Mouse (Mus musculus) granulocyte monocyte progenitor cell, adult 5-6 weeks (primary cell): Measurements from ENCODE around the gene Olfr582. TPM values are rescaled to one million over a fixed set of nuclear protein-coding genes. Genes with fewer than 3 reads are reported as not detected.

Experiments
- ATAC-seq: replicated peaks from 2 replicates; pipeline ENCODE4 v1.8.0; 2016; ENCODE audit warnings: mild to moderate bottlenecking, moderate TSS enrichment, inconsistent platforms; ENCODE audit not compliant: poor library complexity, severe bottlenecking
- total RNA-seq, 2 experiments: library from RNA; stranded (forward) in 1 of 2; stranded (reverse) in 1 of 2; fragments of 200-712, 200-1000 nt in 1 of 2; fragments of >200 nt in 1 of 2; fragmentation: Nextera tagmentation in 1 of 2; gene quantifications; 2 replicates each; pipeline ENCODE4 v1.2.3; 2014 to 2017

Olfr582 gene
- not detected in 2 replicates for total RNA-seq (2014; fragmentation: Nextera tagmentation)
- not detected in 2 replicates for total RNA-seq (2017)

GRCm38 (mm10) chr7:103037724-103038123 is at the start of gene Olfr582:
TSS of gene Olfr582 (plus strand) at chr7:103038024.
- no peak for ATAC-seq

- ATAC-seq, result no peak
These were observed 48.6 kb upstream of the Olfr582 start, which contains the start of gene Olfr578 for GRCm38 (mm10) chr7:102989224-102989623. TSS of gene Olfr578 (minus strand) at chr7:102989324.

GRCm38 (mm10) chr7:103051000-103051399 is 13.2 kb downstream of the Olfr582 start, which contains the start of gene Olfr583:
TSS of gene Olfr583 (plus strand) at chr7:103051300.
- ATAC-seq, result no peak

GRCm38 (mm10) chr7:103081585-103081984 is 43.8 kb downstream of the Olfr582 start, which contains the start of gene Olfr584:
TSS of gene Olfr584 (plus strand) at chr7:103081885.
- ATAC-seq, result no peak

Other genes with a start within 250 kb of the Olfr582 start
- gene Olfr564, start 234.5 kb upstream of the Olfr582 start, total RNA-seq (2014; fragmentation: Nextera tagmentation), result not detected in 2 replicates
- not detected in 2 replicates for gene Olfr564, start 234.5 kb upstream of the Olfr582 start, total RNA-seq (2017)
- not detected in 2 replicates for gene Olfr566, start 179.3 kb upstream of the Olfr582 start, total RNA-seq (2014; fragmentation: Nextera tagmentation)
- gene Olfr566, start 179.3 kb upstream of the Olfr582 start, total RNA-seq (2017), result not detected in 2 replicates
- not detected in 2 replicates for gene Olfr568, start 160.9 kb upstream of the Olfr582 start, total RNA-seq (2014; fragmentation: Nextera tagmentation)
- gene Olfr568, start 160.9 kb upstream of the Olfr582 start, total RNA-seq (2017), result not detected in 2 replicates
- gene Olfr569, start 147.1 kb upstream of the Olfr582 start, total RNA-seq (2014; fragmentation: Nextera tagmentation), result not detected in 2 replicates
- gene Olfr569, start 147.1 kb upstream of the Olfr582 start, total RNA-seq (2017), result not detected in 2 replicates
- gene Olfr570, start 143.4 kb upstream of the Olfr582 start, total RNA-seq (2014; fragmentation: Nextera tagmentation), result not detected in 2 replicates
- gene Olfr570, start 143.4 kb upstream of the Olfr582 start, total RNA-seq (2017), result not detected in 2 replicates
- not detected in 2 replicates for gene Olfr571, start 120.5 kb upstream of the Olfr582 start, total RNA-seq (2014; fragmentation: Nextera tagmentation)
- not detected in 2 replicates for gene Olfr571, start 120.5 kb upstream of the Olfr582 start, total RNA-seq (2017)
- gene Olfr572, start 113.6 kb upstream of the Olfr582 start, total RNA-seq (2014; fragmentation: Nextera tagmentation), result not detected in 2 replicates
- not detected in 2 replicates for gene Olfr572, start 113.6 kb upstream of the Olfr582 start, total RNA-seq (2017)
- gene Olfr573-ps1, start 95.4 kb upstream of the Olfr582 start, total RNA-seq (2014; fragmentation: Nextera tagmentation), result not detected in 2 replicates
- not detected in 2 replicates for gene Olfr573-ps1, start 95.4 kb upstream of the Olfr582 start, total RNA-seq (2017)
- gene Olfr574, start 89.6 kb upstream of the Olfr582 start, total RNA-seq (2014; fragmentation: Nextera tagmentation), result not detected in 2 replicates
- gene Olfr574, start 89.6 kb upstream of the Olfr582 start, total RNA-seq (2017), result not detected in 2 replicates
- not detected in 2 replicates for gene Olfr575, start 79.2 kb upstream of the Olfr582 start, total RNA-seq (2014; fragmentation: Nextera tagmentation)
- not detected in 2 replicates for gene Olfr575, start 79.2 kb upstream of the Olfr582 start, total RNA-seq (2017)
- not detected in 2 replicates for gene Olfr576, start 75.4 kb upstream of the Olfr582 start, total RNA-seq (2014; fragmentation: Nextera tagmentation)
- gene Olfr576, start 75.4 kb upstream of the Olfr582 start, total RNA-seq (2017), result not detected in 2 replicates
- gene Olfr577, start 62.1 kb upstream of the Olfr582 start, total RNA-seq (2014; fragmentation: Nextera tagmentation), result not detected in 2 replicates
- gene Olfr577, start 62.1 kb upstream of the Olfr582 start, total RNA-seq (2017), result not detected in 2 replicates
- gene Olfr578, start 48.7 kb upstream of the Olfr582 start, total RNA-seq (2014; fragmentation: Nextera tagmentation), result not detected in 2 replicates
- gene Olfr578, start 48.7 kb upstream of the Olfr582 start, total RNA-seq (2017), result not detected in 2 replicates
- not detected in 2 replicates for gene Olfr583, start 13.3 kb downstream of the Olfr582 start, total RNA-seq (2014; fragmentation: Nextera tagmentation)
- gene Olfr583, start 13.3 kb downstream of the Olfr582 start, total RNA-seq (2017), result not detected in 2 replicates
- gene Olfr584, start 43.9 kb downstream of the Olfr582 start, total RNA-seq (2014; fragmentation: Nextera tagmentation), result not detected in 2 replicates
- not detected in 2 replicates for gene Olfr584, start 43.9 kb downstream of the Olfr582 start, total RNA-seq (2017)
- not detected in 2 replicates for gene Olfr585, start 59.7 kb downstream of the Olfr582 start, total RNA-seq (2014; fragmentation: Nextera tagmentation)
- not detected in 2 replicates for gene Olfr585, start 59.7 kb downstream of the Olfr582 start, total RNA-seq (2017)
- gene Olfr586, start 87.6 kb downstream of the Olfr582 start, total RNA-seq (2014; fragmentation: Nextera tagmentation), result not detected in 2 replicates
- gene Olfr586, start 87.6 kb downstream of the Olfr582 start, total RNA-seq (2017), result not detected in 2 replicates
- gene Olfr588-ps1, start 102.9 kb downstream of the Olfr582 start, total RNA-seq (2014; fragmentation: Nextera tagmentation), result not detected in 2 replicates
- gene Olfr588-ps1, start 102.9 kb downstream of the Olfr582 start, total RNA-seq (2017), result not detected in 2 replicates
- gene Olfr589, start 118.3 kb downstream of the Olfr582 start, total RNA-seq (2014; fragmentation: Nextera tagmentation), result not detected in 2 replicates
- not detected in 2 replicates for gene Olfr589, start 118.3 kb downstream of the Olfr582 start, total RNA-seq (2017)
- not detected in 2 replicates for gene Olfr591, start 140.3 kb downstream of the Olfr582 start, total RNA-seq (2014; fragmentation: Nextera tagmentation)
- gene Olfr591, start 140.3 kb downstream of the Olfr582 start, total RNA-seq (2017), result not detected in 2 replicates
- gene Olfr592, start 146.8 kb downstream of the Olfr582 start, total RNA-seq (2014; fragmentation: Nextera tagmentation), result not detected in 2 replicates
- not detected in 2 replicates for gene Olfr592, start 146.8 kb downstream of the Olfr582 start, total RNA-seq (2017)
- not detected in 2 replicates for gene Olfr593, start 173.8 kb downstream of the Olfr582 start, total RNA-seq (2014; fragmentation: Nextera tagmentation)
- gene Olfr593, start 173.8 kb downstream of the Olfr582 start, total RNA-seq (2017), result not detected in 2 replicates
- gene Olfr594, start 179.0 kb downstream of the Olfr582 start, total RNA-seq (2014; fragmentation: Nextera tagmentation), result not detected in 2 replicates
- gene Olfr594, start 179.0 kb downstream of the Olfr582 start, total RNA-seq (2017), result not detected in 2 replicates
- gene Usp17ld, start 214.5 kb downstream of the Olfr582 start, total RNA-seq (2014; fragmentation: Nextera tagmentation), result not detected in 2 replicates
- not detected in 2 replicates for gene Usp17ld, start 214.5 kb downstream of the Olfr582 start, total RNA-seq (2017)